Mouse (Mus musculus): ENCODE measurements around the gene Cdk1. TPM values are rescaled to one million over a fixed set of nuclear protein-coding genes. Genes with fewer than 3 reads are reported as not detected.
"Not testable (repeated sequence)": the region's sequence is repeated elsewhere in the genome, so short reads cannot be mapped to it uniquely, and the experiment has no call there.

Gene Cdk1
- polyA plus RNA-seq, 1 experiment from 2014 or later: 133 TPM

DNA sequence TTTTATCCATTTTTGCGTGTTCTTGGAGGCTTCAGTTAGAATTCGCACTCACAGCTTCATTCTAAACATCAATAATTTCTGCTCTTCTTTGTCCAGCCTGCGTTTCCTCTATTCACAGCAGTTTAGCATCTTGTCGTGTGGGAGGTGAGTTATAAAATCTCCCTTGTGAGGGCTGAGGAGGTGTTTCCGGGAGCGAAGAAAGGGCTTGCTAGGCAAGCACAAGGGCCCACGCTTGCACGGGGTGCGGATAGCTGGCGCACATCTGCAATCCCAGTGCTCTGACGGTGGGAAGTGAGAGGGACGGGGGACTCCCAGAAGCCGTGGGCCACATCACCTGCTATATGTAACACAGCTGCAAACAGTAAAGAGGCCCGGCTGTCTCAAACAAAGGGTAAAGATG lies 19.3 kb upstream of the Cdk1 start:
- H3K4me1 ChIP-seq (replicated peaks; ENCODE audit: control insufficient read depth, insufficient read depth, low read length): no peaks in the 10 kb centered on the region
- H3K9me3 ChIP-seq (ENCODE audit: control insufficient read depth): no peaks in the 10 kb centered on the region
- H3K9ac ChIP-seq (ENCODE audit: low read depth, low read length): no peak overlapping the region
- no peaks in the 10 kb centered on the region for H3K36me3 ChIP-seq (ENCODE audit: control insufficient read depth, insufficient read depth)
- no peak overlapping the region for H3K27ac ChIP-seq (ENCODE audit: low read depth, low read length)
- no peak for TF ChIP-seq CTCF (IDR thresholded peaks at IDR 0.05; ENCODE audit: low read depth)
- no peak for ATAC-seq
- no peak overlapping the region for H3K4me3 ChIP-seq (ENCODE audit: low read depth, low read length)
- no peaks in the 10 kb centered on the region for H3K27me3 ChIP-seq (replicated peaks; ENCODE audit: control insufficient read depth, insufficient read depth, low read length)
- 85% methylated on average over 14 of the region's 14 CpGs for WGBS
- H3K4me2 ChIP-seq (replicated peaks; ENCODE audit: low read depth): no peak overlapping the region

DNA sequence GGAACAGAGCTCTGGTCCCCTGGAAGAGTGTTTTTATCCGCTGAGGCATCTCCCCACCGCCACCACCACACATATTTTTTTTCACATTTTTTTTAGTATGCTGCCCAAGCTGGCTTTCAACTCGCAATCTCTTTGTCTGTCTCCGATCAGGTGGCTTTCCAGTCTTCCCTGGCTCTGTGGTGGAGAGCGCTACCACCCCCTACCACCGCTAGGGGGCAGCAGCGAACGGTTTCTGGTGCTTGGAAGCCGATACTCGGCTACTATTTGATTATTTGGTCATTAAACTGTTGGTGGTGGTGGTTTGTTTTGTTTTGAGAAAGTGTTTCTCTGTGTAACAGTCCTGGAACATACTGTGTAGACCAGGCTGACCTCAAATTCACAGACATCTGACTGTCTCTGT lies 18.7 kb upstream of the Cdk1 start:
- no peak overlapping the region for H3K4me2 ChIP-seq (replicated peaks; ENCODE audit: low read depth)
- H3K27me3 ChIP-seq (replicated peaks; ENCODE audit: control insufficient read depth, insufficient read depth, low read length): no peaks in the 10 kb centered on the region
- H3K9me3 ChIP-seq (ENCODE audit: control insufficient read depth): no peaks in the 10 kb centered on the region
- no peaks in the 10 kb centered on the region for H3K4me1 ChIP-seq (replicated peaks; ENCODE audit: control insufficient read depth, insufficient read depth, low read length)
- H3K36me3 ChIP-seq (ENCODE audit: control insufficient read depth, insufficient read depth): no peaks in the 10 kb centered on the region
- 23% methylated on average over 10 of the region's 10 CpGs for WGBS
- TF ChIP-seq CTCF (IDR thresholded peaks at IDR 0.05; ENCODE audit: low read depth): peak; percentile 82
- no peak overlapping the region for H3K27ac ChIP-seq (ENCODE audit: low read depth, low read length)
- ATAC-seq: no peak
- H3K4me3 ChIP-seq (ENCODE audit: low read depth, low read length): no peak overlapping the region
- H3K9ac ChIP-seq (ENCODE audit: low read depth, low read length): no peak overlapping the region

DNA sequence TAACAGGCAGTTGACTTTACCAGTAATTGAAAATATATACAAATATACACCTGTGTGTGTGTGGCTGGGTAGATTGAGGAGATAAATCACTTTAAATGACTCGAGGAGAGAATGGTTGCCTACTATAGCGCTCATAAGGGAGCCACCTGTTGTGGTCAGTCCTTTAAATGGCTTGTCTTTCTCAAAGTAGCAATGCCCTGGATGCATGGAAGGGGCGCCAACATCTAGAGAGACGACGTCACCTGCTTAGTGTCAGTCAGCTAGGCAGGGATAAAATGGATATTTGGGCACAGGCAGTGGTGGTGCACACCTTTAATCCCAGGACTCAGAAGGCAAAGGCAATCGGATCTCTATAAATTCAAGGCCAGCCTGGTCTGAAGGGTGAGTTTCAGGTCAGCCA lies 16.6 kb upstream of the Cdk1 start:
- H3K4me1 ChIP-seq (replicated peaks; ENCODE audit: control insufficient read depth, insufficient read depth, low read length): no peaks in the 10 kb centered on the region
- WGBS: 68% methylated on average over 6 of the region's 6 CpGs
- H3K4me3 ChIP-seq (ENCODE audit: low read depth, low read length): no peak overlapping the region
- no peak for ATAC-seq
- H3K4me2 ChIP-seq (replicated peaks; ENCODE audit: low read depth): no peak overlapping the region
- no peaks in the 10 kb centered on the region for H3K27me3 ChIP-seq (replicated peaks; ENCODE audit: control insufficient read depth, insufficient read depth, low read length)
- no peaks in the 10 kb centered on the region for H3K9me3 ChIP-seq (ENCODE audit: control insufficient read depth)
- H3K27ac ChIP-seq (ENCODE audit: low read depth, low read length): no peak overlapping the region
- no peak for TF ChIP-seq CTCF (IDR thresholded peaks at IDR 0.05; ENCODE audit: low read depth)
- H3K36me3 ChIP-seq (ENCODE audit: control insufficient read depth, insufficient read depth): no peaks in the 10 kb centered on the region
- H3K9ac ChIP-seq (ENCODE audit: low read depth, low read length): no peak overlapping the region

DNA sequence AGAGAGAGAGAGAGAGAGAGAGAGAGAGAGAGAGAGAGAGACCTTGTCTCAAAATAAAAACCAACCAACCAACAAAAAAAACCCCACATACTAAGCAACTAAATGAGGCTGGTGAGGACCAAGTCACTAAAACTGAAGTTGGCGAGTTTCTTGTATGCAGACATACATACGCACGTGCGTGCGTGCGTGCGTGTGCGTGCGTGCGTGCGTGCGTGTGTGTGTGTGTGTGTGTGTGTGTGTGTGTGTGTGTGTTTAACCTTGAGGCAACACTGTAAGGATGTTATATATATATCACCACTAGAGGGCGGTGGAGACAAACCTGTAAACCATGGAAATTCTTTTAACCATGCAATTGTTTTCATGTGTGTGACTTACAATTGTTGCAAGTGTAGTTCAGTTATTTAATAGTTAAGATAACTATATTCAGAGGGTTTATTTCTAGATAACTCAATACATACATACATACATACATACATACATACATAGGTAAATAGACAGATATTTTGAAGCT lies 14.2 kb upstream of the Cdk1 start:
- H3K27me3 ChIP-seq (replicated peaks; ENCODE audit: control insufficient read depth, insufficient read depth, low read length): no peaks in the 10 kb centered on the region
- no peaks in the 10 kb centered on the region for H3K9me3 ChIP-seq (ENCODE audit: control insufficient read depth)
- H3K4me3 ChIP-seq (ENCODE audit: low read depth, low read length): no peak overlapping the region
- H3K4me2 ChIP-seq (replicated peaks; ENCODE audit: low read depth): no peak overlapping the region
- no peaks in the 10 kb centered on the region for H3K4me1 ChIP-seq (replicated peaks; ENCODE audit: control insufficient read depth, insufficient read depth, low read length)
- no peak overlapping the region for H3K9ac ChIP-seq (ENCODE audit: low read depth, low read length)
- no peaks in the 10 kb centered on the region for H3K36me3 ChIP-seq (ENCODE audit: control insufficient read depth, insufficient read depth)
- H3K27ac ChIP-seq (ENCODE audit: low read depth, low read length): no peak overlapping the region
- peak; percentile 68 for TF ChIP-seq CTCF (IDR thresholded peaks at IDR 0.05; ENCODE audit: low read depth)
- WGBS: 78% methylated on average over 13 of the region's 13 CpGs
- no peak for ATAC-seq

DNA sequence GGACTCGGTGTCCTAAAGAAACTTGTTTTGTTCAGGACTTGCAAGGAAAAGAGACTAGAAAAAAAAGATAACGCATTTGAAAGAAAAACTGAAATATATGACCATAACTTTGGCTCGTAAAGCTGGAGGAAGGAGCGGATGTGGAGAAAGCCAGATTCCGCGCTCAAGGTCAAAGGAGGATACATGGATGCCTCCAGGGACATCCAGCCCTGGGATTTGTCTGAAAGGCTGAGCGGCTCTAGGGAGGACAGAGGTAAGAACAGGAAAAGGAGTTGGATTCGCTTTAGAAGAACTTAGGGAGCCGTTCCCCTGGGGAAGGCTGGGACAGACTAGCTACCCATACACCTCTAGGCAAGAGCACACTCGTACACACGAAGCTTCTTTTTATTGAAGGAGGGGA lies 13.5 kb upstream of the Cdk1 start:
- Histone ChIP-seq H3K36me3 (ENCODE audit: control insufficient read depth, insufficient read depth) (no peaks in the 10 kb centered on the region), H3K4me1 (replicated peaks; ENCODE audit: control insufficient read depth, insufficient read depth, low read length) (no peaks in the 10 kb centered on the region), H3K9me3 (ENCODE audit: control insufficient read depth) (no peaks in the 10 kb centered on the region), H3K27ac (ENCODE audit: low read depth, low read length) (no peak overlapping the region), H3K4me2 (replicated peaks; ENCODE audit: low read depth) (no peak overlapping the region), H3K4me3 (ENCODE audit: low read depth, low read length) (no peak overlapping the region), H3K9ac (ENCODE audit: low read depth, low read length) (no peak overlapping the region), H3K27me3 (replicated peaks; ENCODE audit: control insufficient read depth, insufficient read depth, low read length) (no peaks in the 10 kb centered on the region)
- TF ChIP-seq CTCF (IDR thresholded peaks at IDR 0.05; ENCODE audit: low read depth): no peak
- no peak for ATAC-seq
- WGBS: 74% methylated on average over 11 of the region's 11 CpGs

DNA sequence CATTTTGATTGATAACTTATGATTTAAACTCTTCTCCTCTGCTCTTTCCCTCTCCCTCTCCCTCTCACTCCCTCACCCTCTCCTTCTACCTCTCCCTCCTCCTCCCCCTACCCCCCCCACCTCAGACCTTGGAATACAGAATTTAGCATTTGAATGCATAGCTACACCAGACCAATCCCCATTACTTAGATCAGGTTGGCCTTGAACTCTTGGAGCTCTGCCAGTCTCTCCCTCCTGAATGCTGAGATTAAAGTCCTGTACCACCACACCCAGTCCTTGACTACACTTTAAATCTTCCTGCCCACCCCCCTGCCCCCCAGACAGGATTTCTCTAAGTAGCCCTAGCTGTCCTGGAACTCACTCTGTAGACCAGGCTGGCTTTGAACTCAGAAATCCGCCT lies 6.9 kb upstream of the Cdk1 start:
- Histone ChIP-seq H3K4me3 (ENCODE audit: low read depth, low read length) (no peak overlapping the region), H3K27me3 (replicated peaks; ENCODE audit: control insufficient read depth, insufficient read depth, low read length) (no peaks in the 10 kb centered on the region), H3K27ac (ENCODE audit: low read depth, low read length) (no peak overlapping the region), H3K4me2 (replicated peaks; ENCODE audit: low read depth) (no peak overlapping the region), H3K36me3 (ENCODE audit: control insufficient read depth, insufficient read depth) (no peaks in the 10 kb centered on the region), H3K9me3 (ENCODE audit: control insufficient read depth) (0 out of 2 replicates have a peak, but pooled peaks cover 8% of the 10 kb centered on the region), H3K4me1 (replicated peaks; ENCODE audit: control insufficient read depth, insufficient read depth, low read length) (no peaks in the 10 kb centered on the region), H3K9ac (ENCODE audit: low read depth, low read length) (no peak overlapping the region)
- no peak for TF ChIP-seq CTCF (IDR thresholded peaks at IDR 0.05; ENCODE audit: low read depth)
- ATAC-seq: no peak
- WGBS: 93% methylated on average over 1 of the region's 1 CpGs

DNA sequence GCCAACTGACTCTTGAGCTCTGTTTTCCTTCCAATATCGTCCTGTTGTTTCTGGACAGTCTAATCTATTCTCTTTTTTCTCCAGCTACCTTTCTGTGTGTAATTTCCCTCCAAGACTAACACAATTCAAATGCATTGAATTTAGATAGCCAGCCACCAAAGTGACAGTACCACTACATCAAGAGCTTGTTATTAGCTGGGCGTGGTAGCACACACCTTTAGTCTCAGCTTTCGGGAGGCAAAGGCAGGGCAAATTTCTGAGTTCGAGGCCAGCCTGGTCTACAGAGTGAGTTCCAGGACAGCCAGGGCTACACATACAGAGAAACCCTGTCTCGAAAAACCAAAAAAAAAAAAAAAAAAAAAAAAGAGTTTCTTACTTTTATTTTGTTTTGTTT lies 345 bp upstream of the Cdk1 start:
- H3K4me1 ChIP-seq (replicated peaks; ENCODE audit: control insufficient read depth, insufficient read depth, low read length); H3K36me3 ChIP-seq (ENCODE audit: control insufficient read depth, insufficient read depth); H3K9ac ChIP-seq (ENCODE audit: low read depth, low read length); H3K27me3 ChIP-seq (replicated peaks; ENCODE audit: control insufficient read depth, insufficient read depth, low read length); H3K9me3 ChIP-seq (ENCODE audit: control insufficient read depth): not testable (repeated sequence)
- ATAC-seq: peak; percentile 2; the same call in 1 of the 2 replicates
- peak overlapping the region; percentile 80 for H3K4me3 ChIP-seq (ENCODE audit: low read depth, low read length)
- 19% methylated on average over 5 of the region's 5 CpGs for WGBS
- H3K4me2 ChIP-seq (replicated peaks; ENCODE audit: low read depth): peak overlapping the region; percentile 92
- peak overlapping the region; percentile 55; the same call in 1 of the 2 replicates for H3K27ac ChIP-seq (ENCODE audit: low read depth, low read length)

Measured in intestine, postnatal 0 days (tissue).